Mouse (Mus musculus): ENCODE measurements around the gene Sh2b3. TPM values are rescaled to one million over a fixed set of nuclear protein-coding genes. Genes with fewer than 3 reads are reported as not detected.

The Sh2b3 gene
- polyA plus RNA-seq, 2 experiments = 5.4 to 7.2 TPM

GRCm38 (mm10) chr5:121791026-121791425 is 46.4 kb downstream of the Sh2b3 start:
- ATAC-seq (ENCODE audit: insufficient read depth) (no peak), DNase-seq (ENCODE audit: low read depth in 3 of 3, low spot score in 3 of 3) (no peak)
- no peaks in the 10 kb centered on the region for H3K9me3 ChIP-seq (ENCODE audit: control insufficient read depth, low read length)
- H3K4me1 ChIP-seq (replicated peaks; ENCODE audit: control insufficient read depth in 2 of 2, insufficient read depth in 2 of 2, low read length in 1 of 2) = no peaks in the 10 kb centered on the region
- no peak overlapping the region for H3K27ac ChIP-seq
- no peak overlapping the region for H3K4me3 ChIP-seq (ENCODE audit: insufficient read depth in 1 of 2, low read depth in 2 of 2, low read length in 2 of 2)
- TF ChIP-seq CTCF (IDR thresholded peaks at IDR 0.05; ENCODE audit: low read depth) = no peak
- TF ChIP-seq EP300 (IDR thresholded peaks at IDR 0.05; ENCODE audit: low read depth) = no peak
- H3K9ac ChIP-seq (replicated peaks) = no peak overlapping the region
- WGBS (ENCODE audit: insufficient replicate concordance) = 79% methylated on average over 5 of the region's 5 CpGs
- H3K27me3 ChIP-seq (ENCODE audit: control insufficient read depth, insufficient read depth, low read length) = no peaks in the 10 kb centered on the region
- peaks cover 33% of the 10 kb centered on the region for H3K36me3 ChIP-seq (replicated peaks; ENCODE audit: control insufficient read depth, insufficient read depth, low read depth)
- no peak overlapping the region for H3K4me2 ChIP-seq (ENCODE audit: low read depth)

- Histone ChIP-seq H3K4me3 (ENCODE audit: insufficient read depth in 1 of 2, low read depth in 2 of 2, low read length in 2 of 2) (no peak overlapping the region), H3K36me3 (replicated peaks; ENCODE audit: control insufficient read depth, insufficient read depth, low read depth) (peaks cover 37% of the 10 kb centered on the region), H3K27me3 (ENCODE audit: control insufficient read depth, insufficient read depth, low read length) (no peaks in the 10 kb centered on the region), H3K4me1 (replicated peaks; ENCODE audit: control insufficient read depth in 2 of 2, insufficient read depth in 2 of 2, low read length in 1 of 2) (no peaks in the 10 kb centered on the region), H3K9ac (replicated peaks) (no peak overlapping the region), H3K4me2 (ENCODE audit: low read depth) (no peak overlapping the region), H3K27ac (no peak overlapping the region), H3K9me3 (ENCODE audit: control insufficient read depth, low read length) (no peaks in the 10 kb centered on the region)
- WGBS (ENCODE audit: insufficient replicate concordance) = 73% methylated on average over 10 of the region's 10 CpGs
- no peak for DNase-seq (ENCODE audit: low read depth in 3 of 3, low spot score in 3 of 3)
- ATAC-seq (ENCODE audit: insufficient read depth) = no peak
- TF ChIP-seq EP300 (IDR thresholded peaks at IDR 0.05; ENCODE audit: low read depth) = no peak
- peak; percentile 21; the same call in 1 of the 2 replicates for TF ChIP-seq CTCF (IDR thresholded peaks at IDR 0.05; ENCODE audit: low read depth)
Measured at GRCm38 (mm10) chr5:121783862-121784500, 53.5 kb downstream of the Sh2b3 start.

- Histone ChIP-seq H3K4me3 (ENCODE audit: insufficient read depth in 1 of 2, low read depth in 2 of 2, low read length in 2 of 2) (no peak overlapping the region), H3K27ac (no peak overlapping the region), H3K9ac (replicated peaks) (no peak overlapping the region), H3K9me3 (ENCODE audit: control insufficient read depth, low read length) (no peaks in the 10 kb centered on the region), H3K4me2 (ENCODE audit: low read depth) (no peak overlapping the region), H3K36me3 (replicated peaks; ENCODE audit: control insufficient read depth, insufficient read depth, low read depth) (peaks cover 41% of the 10 kb centered on the region), H3K4me1 (replicated peaks; ENCODE audit: control insufficient read depth in 2 of 2, insufficient read depth in 2 of 2, low read length in 1 of 2) (no peaks in the 10 kb centered on the region), H3K27me3 (ENCODE audit: control insufficient read depth, insufficient read depth, low read length) (no peaks in the 10 kb centered on the region)
- peak; percentile 27 for TF ChIP-seq CTCF (IDR thresholded peaks at IDR 0.05; ENCODE audit: low read depth)
- no peak for TF ChIP-seq EP300 (IDR thresholded peaks at IDR 0.05; ENCODE audit: low read depth)
- ATAC-seq (ENCODE audit: insufficient read depth) = no peak
- no peak for DNase-seq (ENCODE audit: low read depth in 3 of 3, low spot score in 3 of 3)
- 57% methylated on average over 4 of the region's 4 CpGs for WGBS (ENCODE audit: insufficient replicate concordance)
Measured at GRCm38 (mm10) chr5:121782467-121782866, 55.0 kb downstream of the Sh2b3 start.

- DNase-seq (ENCODE audit: low read depth in 3 of 3, low spot score in 3 of 3) (no peak), ATAC-seq (ENCODE audit: insufficient read depth) (no peak)
- Histone ChIP-seq H3K27me3 (ENCODE audit: control insufficient read depth, insufficient read depth, low read length) (no peaks in the 10 kb centered on the region), H3K4me3 (ENCODE audit: insufficient read depth in 1 of 2, low read depth in 2 of 2, low read length in 2 of 2) (no peak overlapping the region), H3K36me3 (replicated peaks; ENCODE audit: control insufficient read depth, insufficient read depth, low read depth) (peaks cover 36% of the 10 kb centered on the region), H3K27ac (no peak overlapping the region), H3K4me2 (ENCODE audit: low read depth) (no peak overlapping the region), H3K4me1 (replicated peaks; ENCODE audit: control insufficient read depth in 2 of 2, insufficient read depth in 2 of 2, low read length in 1 of 2) (no peaks in the 10 kb centered on the region), H3K9ac (replicated peaks) (no peak overlapping the region), H3K9me3 (ENCODE audit: control insufficient read depth, low read length) (no peaks in the 10 kb centered on the region)
- no peak for TF ChIP-seq EP300 (IDR thresholded peaks at IDR 0.05; ENCODE audit: low read depth)
- no peak for TF ChIP-seq CTCF (IDR thresholded peaks at IDR 0.05; ENCODE audit: low read depth)
- 73% methylated on average over 5 of the region's 5 CpGs for WGBS (ENCODE audit: insufficient replicate concordance)
Measured at GRCm38 (mm10) chr5:121780180-121780579, 57.3 kb downstream of the Sh2b3 start.

- Histone ChIP-seq H3K27ac (no peak overlapping the region), H3K4me2 (ENCODE audit: low read depth) (no peak overlapping the region), H3K4me1 (replicated peaks; ENCODE audit: control insufficient read depth in 2 of 2, insufficient read depth in 2 of 2, low read length in 1 of 2) (no peaks in the 10 kb centered on the region), H3K36me3 (replicated peaks; ENCODE audit: control insufficient read depth, insufficient read depth, low read depth) (peaks cover 36% of the 10 kb centered on the region), H3K4me3 (ENCODE audit: insufficient read depth in 1 of 2, low read depth in 2 of 2, low read length in 2 of 2) (no peak overlapping the region), H3K9ac (replicated peaks) (no peak overlapping the region), H3K27me3 (ENCODE audit: control insufficient read depth, insufficient read depth, low read length) (no peaks in the 10 kb centered on the region), H3K9me3 (ENCODE audit: control insufficient read depth, low read length) (no peaks in the 10 kb centered on the region)
- 84% methylated on average over 7 of the region's 7 CpGs for WGBS (ENCODE audit: insufficient replicate concordance)
- TF ChIP-seq CTCF (IDR thresholded peaks at IDR 0.05; ENCODE audit: low read depth) (no peak), EP300 (IDR thresholded peaks at IDR 0.05; ENCODE audit: low read depth) (no peak)
- ATAC-seq (ENCODE audit: insufficient read depth) (no peak), DNase-seq (ENCODE audit: low read depth in 3 of 3, low spot score in 3 of 3) (no peak)
Measured at GRCm38 (mm10) chr5:121778485-121779119, 58.8 kb downstream of the Sh2b3 start.

Data from liver, embryonic 14.5 days (tissue).